Mouse (Mus musculus): Measurements from ENCODE around the gene Apon.

DNA sequence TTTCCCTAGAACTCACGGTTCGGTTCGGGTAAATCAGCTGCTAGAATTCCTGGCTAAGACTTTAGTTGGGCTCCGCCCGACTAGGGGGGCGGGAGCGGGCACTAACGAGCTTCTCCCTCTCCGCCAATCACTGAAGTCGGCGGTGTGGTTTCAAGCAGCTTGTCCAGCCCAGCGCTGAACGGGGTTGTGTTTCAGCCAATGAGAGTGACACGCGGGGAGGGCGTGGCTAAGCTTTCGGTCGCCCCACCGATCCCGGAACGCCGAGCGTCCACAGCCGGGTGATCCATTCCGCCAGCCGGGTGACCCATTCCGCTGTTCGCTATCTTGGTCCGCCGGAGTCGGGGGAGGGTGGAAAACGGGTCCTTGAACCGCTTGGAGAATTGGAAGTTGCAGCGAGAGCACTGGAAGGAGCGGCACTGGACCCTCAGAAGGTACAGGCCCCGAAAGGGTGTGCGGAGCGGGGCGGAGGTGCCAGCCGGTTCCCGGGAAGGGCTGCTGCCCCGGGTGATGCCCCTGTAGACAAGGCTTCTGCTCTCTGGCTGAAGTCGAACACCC is 16.5 kb downstream of the Apon start, which contains the start of gene Stat2:
- TF ChIP-seq CTCF (IDR thresholded peaks at IDR 0.05; ENCODE audit: insufficient read depth, low read length) (no peak), POLR2A (IDR thresholded peaks at IDR 0.05; ENCODE audit: borderline replicate concordance, extremely low read depth, low read depth, low read length) (peak; percentile 90)
